Mouse (Mus musculus): ENCODE measurements around the gene Vav3.

DNA sequence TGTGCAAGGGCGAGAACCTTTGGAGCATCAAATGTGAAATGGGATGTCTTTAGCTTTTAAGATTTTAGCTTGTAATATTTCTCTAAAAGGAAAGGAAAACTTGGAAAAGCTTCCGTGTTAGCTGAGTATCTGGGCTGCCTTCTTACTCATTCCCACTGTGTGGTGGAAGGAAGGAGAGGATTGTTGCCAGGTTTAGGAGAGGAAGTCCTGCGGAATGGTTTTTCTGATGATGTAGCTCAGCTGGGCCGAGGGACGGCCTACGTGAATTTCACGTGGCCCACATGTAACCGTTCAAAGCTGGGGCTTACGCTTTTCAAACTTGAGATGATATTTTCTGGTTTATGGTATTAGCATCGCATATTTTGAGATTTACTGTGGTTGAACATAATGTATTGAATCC is 48.3 kb downstream of the Vav3 start:
- TF ChIP-seq CTCF (IDR thresholded peaks at IDR 0.05; ENCODE audit: borderline replicate concordance, insufficient read depth, low read length) (no peak), POLR2A (IDR thresholded peaks at IDR 0.05; ENCODE audit: low read depth, low read length) (no peak)

Data from embryonic fibroblast, embryonic 13.5 days (primary cell).